Mouse (Mus musculus): Measurements from ENCODE around the gene Coro1c.

The Coro1c gene

GRCm38 (mm10) chr5:113908592-113909441 lies at the start of gene Coro1c:
Gene Coro1c (minus strand): TSS chr5:113908758.
- TF ChIP-seq GATA4 (IDR thresholded peaks at IDR 0.05; ENCODE audit: insufficient replicate concordance, low read length) = no peak

- TF ChIP-seq GATA4 (IDR thresholded peaks at IDR 0.05; ENCODE audit: insufficient replicate concordance, low read length) = no peak
These were observed 48.0 kb upstream of the Coro1c start for GRCm38 (mm10) chr5:113956510-113956909.

GRCm38 (mm10) chr5:113955691-113956090 lies 47.1 kb upstream of the Coro1c start:
- TF ChIP-seq GATA4 (IDR thresholded peaks at IDR 0.05; ENCODE audit: insufficient replicate concordance, low read length) = no peak

- TF ChIP-seq GATA4 (IDR thresholded peaks at IDR 0.05; ENCODE audit: insufficient replicate concordance, low read length) = no peak
These were observed 46.7 kb upstream of the Coro1c start for GRCm38 (mm10) chr5:113955281-113955680.

GRCm38 (mm10) chr5:113954421-113954820 lies 45.9 kb upstream of the Coro1c start:
- TF ChIP-seq GATA4 (IDR thresholded peaks at IDR 0.05; ENCODE audit: insufficient replicate concordance, low read length) = no peak

- TF ChIP-seq GATA4 (IDR thresholded peaks at IDR 0.05; ENCODE audit: insufficient replicate concordance, low read length) = no peak
These were observed 44.0 kb upstream of the Coro1c start for GRCm38 (mm10) chr5:113952519-113952918.

- no peak for TF ChIP-seq GATA4 (IDR thresholded peaks at IDR 0.05; ENCODE audit: insufficient replicate concordance, low read length)
These were observed 43.1 kb upstream of the Coro1c start for GRCm38 (mm10) chr5:113951693-113952071.

- no peak for TF ChIP-seq GATA4 (IDR thresholded peaks at IDR 0.05; ENCODE audit: insufficient replicate concordance, low read length)
These were observed 42.5 kb upstream of the Coro1c start for GRCm38 (mm10) chr5:113950786-113951692.

GRCm38 (mm10) chr5:113950133-113950532 lies 41.6 kb upstream of the Coro1c start:
- no peak for TF ChIP-seq GATA4 (IDR thresholded peaks at IDR 0.05; ENCODE audit: insufficient replicate concordance, low read length)

- TF ChIP-seq GATA4 (IDR thresholded peaks at IDR 0.05; ENCODE audit: insufficient replicate concordance, low read length) = no peak
These were observed 38.7 kb upstream of the Coro1c start for GRCm38 (mm10) chr5:113947280-113947679.

- no peak for TF ChIP-seq GATA4 (IDR thresholded peaks at IDR 0.05; ENCODE audit: insufficient replicate concordance, low read length)
These were observed 36.6 kb upstream of the Coro1c start for GRCm38 (mm10) chr5:113945126-113945525.

GRCm38 (mm10) chr5:113943328-113943727 lies 34.8 kb upstream of the Coro1c start:
- no peak for TF ChIP-seq GATA4 (IDR thresholded peaks at IDR 0.05; ENCODE audit: insufficient replicate concordance, low read length)

- no peak for TF ChIP-seq GATA4 (IDR thresholded peaks at IDR 0.05; ENCODE audit: insufficient replicate concordance, low read length)
These were observed 34.0 kb upstream of the Coro1c start for GRCm38 (mm10) chr5:113942580-113942979.

- no peak for TF ChIP-seq GATA4 (IDR thresholded peaks at IDR 0.05; ENCODE audit: insufficient replicate concordance, low read length)
These were observed 30.8 kb upstream of the Coro1c start for GRCm38 (mm10) chr5:113939263-113939900.

- no peak for TF ChIP-seq GATA4 (IDR thresholded peaks at IDR 0.05; ENCODE audit: insufficient replicate concordance, low read length)
These were observed 29.1 kb upstream of the Coro1c start for GRCm38 (mm10) chr5:113937650-113938049.
